Mouse (Mus musculus): Measurements from ENCODE around the gene Tgfa. TPM values are rescaled to one million over a fixed set of nuclear protein-coding genes. Genes with fewer than 3 reads are reported as not detected.

Gene Tgfa
- polyA plus RNA-seq, 1 experiment, result 18.6 TPM

GRCm38 (mm10) chr6:86161586-86161985, 33.4 kb upstream of the Tgfa start:
- Histone ChIP-seq H3K27ac (ENCODE audit: insufficient read depth, low read length) (no peak overlapping the region), H3K4me3 (ENCODE audit: insufficient read depth, low read length) (no peak overlapping the region), H3K4me1 (ENCODE audit: control insufficient read depth, insufficient read depth, low read length) (no peaks in the 10 kb centered on the region)
- TF ChIP-seq CTCF (IDR thresholded peaks at IDR 0.05; ENCODE audit: extremely low read depth, insufficient read depth, low read length), result no peak
- TF ChIP-seq POLR2A (IDR thresholded peaks at IDR 0.05; ENCODE audit: extremely low read depth, insufficient read depth, low read length), result no peak

GRCm38 (mm10) chr6:86164028-86164427, 31.0 kb upstream of the Tgfa start:
- no peaks in the 10 kb centered on the region for H3K4me1 ChIP-seq (ENCODE audit: control insufficient read depth, insufficient read depth, low read length)
- TF ChIP-seq CTCF (IDR thresholded peaks at IDR 0.05; ENCODE audit: extremely low read depth, insufficient read depth, low read length) (no peak), POLR2A (IDR thresholded peaks at IDR 0.05; ENCODE audit: extremely low read depth, insufficient read depth, low read length) (no peak)
- no peak overlapping the region for H3K27ac ChIP-seq (ENCODE audit: insufficient read depth, low read length)
- no peak overlapping the region for H3K4me3 ChIP-seq (ENCODE audit: insufficient read depth, low read length)

- Histone ChIP-seq H3K4me3 (ENCODE audit: insufficient read depth, low read length) (no peak overlapping the region), H3K4me1 (ENCODE audit: control insufficient read depth, insufficient read depth, low read length) (no peaks in the 10 kb centered on the region), H3K27ac (ENCODE audit: insufficient read depth, low read length) (no peak overlapping the region)
- TF ChIP-seq POLR2A (IDR thresholded peaks at IDR 0.05; ENCODE audit: extremely low read depth, insufficient read depth, low read length) (no peak), CTCF (IDR thresholded peaks at IDR 0.05; ENCODE audit: extremely low read depth, insufficient read depth, low read length) (no peak)
Measured at GRCm38 (mm10) chr6:86166426-86166825, 28.6 kb upstream of the Tgfa start.

DNA sequence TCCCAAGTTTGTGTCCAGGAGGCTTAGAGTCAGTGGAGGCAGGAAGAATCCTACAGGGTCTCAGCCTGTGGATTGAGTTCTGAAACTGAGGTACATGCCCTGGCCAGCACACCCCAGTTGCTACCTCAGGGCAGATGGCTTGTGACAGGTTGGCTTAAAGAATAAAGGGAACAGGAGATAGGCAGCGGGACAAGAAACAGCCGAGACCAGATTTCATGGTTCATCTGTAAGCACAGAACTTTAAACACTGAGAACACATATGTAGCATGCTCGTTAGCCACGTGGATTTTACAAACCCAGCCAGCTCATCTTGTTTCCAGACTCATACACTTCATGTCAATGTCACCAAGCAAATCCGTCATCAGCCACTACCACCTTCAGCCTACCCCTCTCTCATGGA, 27.2 kb upstream of the Tgfa start:
- Histone ChIP-seq H3K4me1 (ENCODE audit: control insufficient read depth, insufficient read depth, low read length) (no peaks in the 10 kb centered on the region), H3K4me3 (ENCODE audit: insufficient read depth, low read length) (no peak overlapping the region), H3K27ac (ENCODE audit: insufficient read depth, low read length) (no peak overlapping the region)
- TF ChIP-seq CTCF (IDR thresholded peaks at IDR 0.05; ENCODE audit: extremely low read depth, insufficient read depth, low read length), result no peak

DNA sequence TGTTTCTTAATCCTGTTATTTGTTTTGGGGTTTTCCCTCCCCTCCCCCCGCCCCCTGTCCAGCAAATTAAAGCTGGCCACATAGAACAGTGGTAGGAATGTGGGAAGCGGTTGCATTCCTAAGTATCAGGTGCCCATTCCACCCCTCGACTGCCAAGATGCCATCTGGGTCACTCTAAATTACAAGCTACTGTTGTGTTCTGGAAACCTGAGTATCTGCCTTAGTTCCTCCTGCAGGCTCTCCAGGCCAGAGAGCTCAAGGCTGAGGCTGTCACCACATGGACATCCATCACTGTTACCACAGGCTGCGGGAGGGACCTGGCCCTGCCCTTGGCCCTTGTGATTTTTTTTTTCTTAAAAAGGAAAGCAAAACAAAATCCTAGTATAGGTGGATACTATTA, 25.9 kb upstream of the Tgfa start:
- TF ChIP-seq CTCF (IDR thresholded peaks at IDR 0.05; ENCODE audit: extremely low read depth, insufficient read depth, low read length) (no peak), POLR2A (IDR thresholded peaks at IDR 0.05; ENCODE audit: extremely low read depth, insufficient read depth, low read length) (no peak)
- no peak overlapping the region for H3K27ac ChIP-seq (ENCODE audit: insufficient read depth, low read length)

GRCm38 (mm10) chr6:86176236-86176635, 18.8 kb upstream of the Tgfa start:
- H3K4me1 ChIP-seq (ENCODE audit: control insufficient read depth, insufficient read depth, low read length), result no peaks in the 10 kb centered on the region
- no peak overlapping the region for H3K27ac ChIP-seq (ENCODE audit: insufficient read depth, low read length)
- TF ChIP-seq CTCF (IDR thresholded peaks at IDR 0.05; ENCODE audit: extremely low read depth, insufficient read depth, low read length) (no peak), POLR2A (IDR thresholded peaks at IDR 0.05; ENCODE audit: extremely low read depth, insufficient read depth, low read length) (no peak)
- no peak overlapping the region for H3K4me3 ChIP-seq (ENCODE audit: insufficient read depth, low read length)

More for the DNA sequence above, 25.9 kb upstream of the Tgfa start:
- H3K4me3 ChIP-seq (ENCODE audit: insufficient read depth, low read length), result no peak overlapping the region
- no peaks in the 10 kb centered on the region for H3K4me1 ChIP-seq (ENCODE audit: control insufficient read depth, insufficient read depth, low read length)

- TF ChIP-seq CTCF (IDR thresholded peaks at IDR 0.05; ENCODE audit: extremely low read depth, insufficient read depth, low read length), result no peak
- no peak for TF ChIP-seq POLR2A (IDR thresholded peaks at IDR 0.05; ENCODE audit: extremely low read depth, insufficient read depth, low read length)
- Histone ChIP-seq H3K4me1 (ENCODE audit: control insufficient read depth, insufficient read depth, low read length) (no peaks in the 10 kb centered on the region), H3K27ac (ENCODE audit: insufficient read depth, low read length) (no peak overlapping the region), H3K4me3 (ENCODE audit: insufficient read depth, low read length) (no peak overlapping the region)
Measured at GRCm38 (mm10) chr6:86176721-86177120, 18.3 kb upstream of the Tgfa start.

DNA sequence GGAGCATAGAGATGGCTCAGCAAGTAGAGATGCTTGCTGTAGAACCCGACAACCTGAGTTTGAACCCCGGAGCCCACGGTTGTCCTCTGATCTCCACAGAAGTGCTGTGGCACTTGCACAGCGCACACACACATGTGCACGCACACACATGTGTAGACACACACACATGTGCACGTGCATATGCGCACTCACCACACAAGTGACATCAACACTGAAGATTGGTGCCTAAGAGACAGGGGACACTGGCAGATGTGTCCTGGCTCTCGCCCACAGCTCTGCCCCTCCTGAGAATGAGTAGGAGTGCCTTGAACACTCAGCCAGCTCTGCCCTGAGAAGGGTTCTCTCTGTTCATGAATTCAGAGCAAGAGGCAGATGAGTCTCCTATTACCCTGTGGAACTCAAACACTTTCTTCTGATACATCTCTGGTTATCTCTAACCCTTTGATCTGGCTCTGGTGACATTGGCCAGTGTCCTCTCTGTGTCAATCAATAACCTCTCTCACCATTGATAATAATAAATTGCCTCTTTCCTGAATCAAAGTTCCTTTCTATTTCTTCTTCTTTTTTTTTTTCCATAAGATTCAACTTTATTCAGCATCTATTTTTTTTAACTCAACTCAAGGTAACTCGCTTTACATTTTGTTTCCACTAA, 17.6 kb upstream of the Tgfa start:
- H3K4me3 ChIP-seq (ENCODE audit: insufficient read depth, low read length), result no peak overlapping the region
- H3K4me1 ChIP-seq (ENCODE audit: control insufficient read depth, insufficient read depth, low read length), result no peaks in the 10 kb centered on the region
- TF ChIP-seq CTCF (IDR thresholded peaks at IDR 0.05; ENCODE audit: extremely low read depth, insufficient read depth, low read length) (no peak), POLR2A (IDR thresholded peaks at IDR 0.05; ENCODE audit: extremely low read depth, insufficient read depth, low read length) (no peak)
- H3K27ac ChIP-seq (ENCODE audit: insufficient read depth, low read length), result no peak overlapping the region

GRCm38 (mm10) chr6:86180617-86181016, 14.4 kb upstream of the Tgfa start:
- Histone ChIP-seq H3K4me1 (ENCODE audit: control insufficient read depth, insufficient read depth, low read length) (no peaks in the 10 kb centered on the region), H3K4me3 (ENCODE audit: insufficient read depth, low read length) (no peak overlapping the region), H3K27ac (ENCODE audit: insufficient read depth, low read length) (no peak overlapping the region)
- TF ChIP-seq POLR2A (IDR thresholded peaks at IDR 0.05; ENCODE audit: extremely low read depth, insufficient read depth, low read length) (no peak), CTCF (IDR thresholded peaks at IDR 0.05; ENCODE audit: extremely low read depth, insufficient read depth, low read length) (no peak)

DNA sequence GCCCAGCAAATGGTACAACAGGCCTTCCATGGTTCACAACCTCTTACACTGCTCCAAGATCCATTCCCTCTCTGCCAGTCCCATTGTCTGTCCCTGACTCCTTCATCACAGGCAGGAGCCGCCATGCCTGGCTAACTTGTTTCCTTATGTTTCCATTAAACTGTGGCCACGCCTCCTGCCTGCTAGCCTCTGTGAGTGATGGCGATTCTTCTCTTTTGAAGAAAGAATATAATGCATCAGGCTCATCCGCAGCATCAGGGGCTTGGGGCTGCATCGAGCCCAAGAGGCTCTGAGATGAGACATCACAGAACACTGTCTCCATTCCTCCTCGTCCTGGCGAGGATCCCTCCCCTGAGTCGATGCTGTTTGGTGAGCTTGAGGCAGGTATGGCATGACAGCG, 13.0 kb upstream of the Tgfa start:
- Histone ChIP-seq H3K27ac (ENCODE audit: insufficient read depth, low read length) (no peak overlapping the region), H3K4me1 (ENCODE audit: control insufficient read depth, insufficient read depth, low read length) (no peaks in the 10 kb centered on the region), H3K4me3 (ENCODE audit: insufficient read depth, low read length) (no peak overlapping the region)
- TF ChIP-seq CTCF (IDR thresholded peaks at IDR 0.05; ENCODE audit: extremely low read depth, insufficient read depth, low read length), result no peak
- TF ChIP-seq POLR2A (IDR thresholded peaks at IDR 0.05; ENCODE audit: extremely low read depth, insufficient read depth, low read length), result no peak
